Mouse (Mus musculus) olfactory bulb, adult 2 months (tissue): ENCODE data around the gene Ttc6.

ENCODE experiments used
- CTCF ChIP-seq: fragments of 200-500 bp; IDR thresholded peaks from 2 replicates; pipeline ENCODE4 v1.5.1; 2012; ENCODE audit warnings: low read depth, mild to moderate bottlenecking, low read length, moderate library complexity; ENCODE audit not compliant: insufficient read depth
- POLR2A ChIP-seq: fragments of 200-500 bp; IDR thresholded peaks from 2 replicates; pipeline ENCODE4 v1.6.1; 2012; ENCODE audit warnings: mild to moderate bottlenecking, low read depth, low read length, moderate library complexity; ENCODE audit not compliant: insufficient read depth

DNA sequence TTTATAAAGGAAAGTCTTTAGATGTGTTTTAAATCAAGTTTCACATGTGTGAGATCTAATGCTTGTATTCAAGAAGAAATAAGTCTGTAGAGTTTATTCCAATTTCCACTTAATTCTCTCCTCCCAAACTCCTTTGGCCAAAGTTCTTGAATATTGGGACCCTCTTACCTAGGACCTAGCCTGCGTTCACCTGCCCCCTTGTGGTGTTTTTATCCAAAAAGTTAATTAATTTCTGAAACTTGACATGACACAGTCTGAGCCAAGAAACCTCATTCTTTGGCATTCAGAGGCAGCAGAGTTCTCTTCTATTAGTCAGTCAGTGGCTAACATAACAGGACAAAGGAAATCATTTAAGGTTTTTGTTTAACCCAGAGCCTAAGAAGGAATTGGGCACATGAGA is 49.4 kb upstream of the Ttc6 start:
- TF ChIP-seq POLR2A: no peak
- no peak for TF ChIP-seq CTCF
